Mouse (Mus musculus) R1 (cell line): ENCODE data around the gene Fam3a.
"Not testable (repeated sequence)": the region's sequence is repeated elsewhere in the genome, so short reads cannot be mapped to it uniquely, and the experiment has no call there.

Experiments used
- DNase-seq: peaks from one replicate; pipeline ENCODE4 v3.0.0-alpha.2; 2018; ENCODE audit warnings: low read depth, low spot score

Fam3a gene

DNA sequence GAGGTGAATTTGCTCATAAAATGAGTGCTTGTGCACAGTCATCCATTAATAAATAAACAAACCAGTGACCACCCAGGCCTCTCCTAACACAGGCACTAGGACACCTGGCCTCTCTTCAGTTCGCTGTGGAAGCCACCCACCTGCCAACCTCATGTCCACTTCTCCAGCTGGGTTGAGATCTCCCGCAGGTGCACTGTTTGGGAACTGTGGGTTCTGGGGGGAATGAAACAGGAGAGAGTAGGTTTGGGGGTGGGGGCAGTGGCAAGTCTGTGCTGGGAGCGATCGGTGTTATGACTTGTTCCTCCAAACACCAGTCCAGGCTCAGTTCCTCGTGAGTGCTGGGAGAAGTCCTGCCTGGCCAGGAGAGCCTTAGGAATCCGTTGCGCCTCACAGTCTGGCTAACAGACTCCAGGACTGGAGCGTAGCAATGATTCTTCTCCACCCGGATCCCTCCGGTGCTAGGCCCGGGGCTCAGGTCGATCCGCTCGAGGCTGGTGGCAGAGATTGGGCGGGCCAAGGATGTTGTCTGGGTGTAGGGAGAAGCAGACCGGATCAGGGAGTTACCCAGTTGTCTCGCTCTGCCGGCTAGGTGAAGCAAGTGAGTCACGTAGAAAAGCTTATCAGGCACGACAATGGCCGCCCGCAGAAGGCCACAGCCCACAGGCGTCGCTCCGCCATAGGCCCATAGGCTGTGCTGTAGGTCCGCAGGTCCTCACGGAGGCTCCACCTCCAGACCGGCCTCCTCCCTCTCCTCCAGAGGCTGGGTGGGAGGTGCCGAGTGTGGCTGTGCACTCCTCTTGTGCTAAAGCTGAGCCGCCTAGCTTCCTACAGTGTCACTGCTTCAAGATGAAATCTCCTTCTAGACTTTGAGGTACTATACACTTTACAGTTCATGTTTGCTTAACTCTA is at the start of gene Fam3a, which contains the start of gene Ikbkg:
Gene Fam3a, minus strand, starts transcription at position 738 of the 909 bp plus-strand sequence.
Gene Ikbkg, plus strand, starts transcription at position 756 of the 909 bp plus-strand sequence.
- DNase-seq, result peak; percentile 92

DNA sequence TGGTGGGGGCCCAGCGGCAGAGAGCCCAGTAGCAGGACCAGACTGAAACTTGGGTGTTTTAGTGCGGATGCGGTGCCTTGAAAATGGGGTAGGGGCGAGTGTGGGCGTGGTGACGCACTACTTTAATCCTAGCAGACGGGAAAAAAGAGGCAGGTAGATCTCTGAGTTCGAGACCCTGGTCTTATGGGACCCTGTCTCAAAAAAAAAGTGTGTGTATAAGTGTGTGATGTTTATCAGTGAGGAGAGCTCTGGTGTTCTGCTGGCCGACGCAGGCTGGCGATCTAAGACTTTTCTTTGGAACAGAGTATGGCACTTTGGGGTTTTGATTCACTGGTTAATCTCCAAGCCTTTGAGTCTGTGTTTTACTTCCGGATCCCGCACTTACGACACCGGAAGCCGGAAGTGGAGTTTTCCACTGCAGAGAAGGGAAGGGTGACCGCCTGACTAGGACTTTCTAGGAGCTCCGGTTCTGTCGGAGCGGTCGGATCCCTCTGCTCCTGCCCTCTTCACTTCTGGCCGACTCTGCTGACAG is 36.3 kb upstream of the Fam3a start:
- DNase-seq, result peak; percentile 91

DNA sequence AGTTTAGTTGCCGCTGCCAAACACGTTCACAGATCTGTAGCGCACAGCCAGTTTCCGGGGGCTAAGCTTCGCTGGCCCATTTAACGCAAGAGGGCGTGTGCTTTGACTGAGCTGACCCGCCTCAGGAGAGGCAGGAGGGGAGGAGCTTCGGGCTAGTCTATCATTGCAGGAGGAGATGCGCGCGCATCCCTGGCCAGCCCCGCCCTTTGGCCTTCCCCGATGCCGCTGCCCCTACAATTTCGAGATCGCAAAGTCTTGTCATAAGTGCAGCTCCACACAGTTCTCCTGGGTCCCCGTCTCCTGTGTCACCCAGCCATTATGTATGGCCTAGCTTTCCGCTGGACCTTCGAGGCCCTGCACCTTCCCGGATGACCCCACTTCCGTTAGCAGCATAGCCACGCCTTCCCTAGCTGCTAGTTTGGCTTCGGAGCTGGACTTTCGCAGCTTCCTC is 35.8 kb upstream of the Fam3a start, which contains the start of gene G6pdx:
Gene G6pdx, minus strand, starts transcription at position 369 of the 451 bp plus-strand sequence.
- peak; percentile 91 for DNase-seq

DNA sequence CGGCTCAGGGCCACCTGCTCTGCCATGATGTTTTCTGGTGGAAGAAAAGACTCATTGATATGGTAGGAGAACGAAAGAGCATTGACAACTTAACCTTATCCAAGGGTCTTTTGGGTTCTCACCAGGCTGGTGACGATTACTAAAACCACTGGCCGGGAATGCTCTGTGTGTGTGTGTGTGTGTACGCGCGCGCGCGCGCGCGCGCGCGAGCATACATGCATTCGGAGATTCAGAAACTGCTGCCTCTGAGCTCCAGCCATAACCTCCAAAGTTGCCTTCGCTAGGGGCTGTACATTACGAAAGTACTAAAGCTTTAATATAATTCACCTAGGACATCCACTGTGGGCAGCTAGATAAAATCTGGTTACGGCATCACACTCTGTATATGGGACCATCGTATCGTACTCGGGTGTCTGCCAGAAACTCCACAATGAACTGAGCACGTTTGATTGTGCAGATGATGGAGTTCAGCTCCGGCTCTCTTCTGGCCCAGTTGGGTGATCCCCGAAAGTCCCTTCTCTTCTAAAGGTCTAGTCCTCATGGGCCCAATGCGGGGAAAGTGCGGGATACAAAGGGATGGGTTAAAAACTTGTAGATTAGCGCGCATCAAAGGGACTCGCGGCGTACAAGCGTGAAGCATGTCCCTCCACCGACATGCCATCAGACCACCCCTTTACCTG is 35.2 kb upstream of the Fam3a start:
- peak; percentile 12 for DNase-seq

DNA sequence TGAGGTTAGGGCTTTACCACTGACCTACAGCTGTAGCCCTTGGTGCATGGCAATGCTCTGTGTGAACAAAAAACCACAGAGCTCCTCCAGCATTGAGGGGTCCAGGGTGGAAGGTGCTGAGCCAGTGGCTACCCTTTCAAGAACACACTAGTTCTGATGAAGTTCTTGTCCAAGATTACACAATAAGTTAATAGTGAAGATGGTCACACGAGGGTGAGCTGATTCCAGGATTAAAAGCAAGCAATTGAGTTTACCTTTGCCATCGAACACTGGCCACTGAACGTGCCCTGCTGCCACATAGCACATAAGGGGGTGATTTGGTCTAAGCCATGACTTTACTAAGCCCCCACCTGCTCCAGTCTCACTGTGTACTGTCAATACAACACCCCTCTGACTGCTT is 34.0 kb upstream of the Fam3a start:
- no peak for DNase-seq

DNA sequence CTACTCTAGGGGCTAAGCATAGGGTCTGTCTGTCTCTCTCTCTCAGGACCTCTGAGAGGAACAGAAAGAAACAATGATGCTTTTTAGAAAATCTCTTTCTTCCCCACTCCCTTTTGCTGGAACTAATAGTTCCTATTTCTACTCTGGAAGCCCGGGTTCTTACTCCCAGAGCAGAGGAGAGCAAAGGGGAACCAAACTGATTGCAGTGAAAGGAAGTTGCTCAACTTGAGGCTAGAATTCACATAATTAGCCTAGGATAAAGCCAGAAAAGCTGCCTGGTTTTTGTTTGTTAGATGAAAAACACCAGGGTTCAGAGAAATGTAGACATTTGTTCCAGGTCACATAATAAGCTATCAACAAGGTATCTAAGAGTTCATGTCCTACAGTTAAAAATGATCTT is 33.2 kb upstream of the Fam3a start:
- no peak for DNase-seq

DNA sequence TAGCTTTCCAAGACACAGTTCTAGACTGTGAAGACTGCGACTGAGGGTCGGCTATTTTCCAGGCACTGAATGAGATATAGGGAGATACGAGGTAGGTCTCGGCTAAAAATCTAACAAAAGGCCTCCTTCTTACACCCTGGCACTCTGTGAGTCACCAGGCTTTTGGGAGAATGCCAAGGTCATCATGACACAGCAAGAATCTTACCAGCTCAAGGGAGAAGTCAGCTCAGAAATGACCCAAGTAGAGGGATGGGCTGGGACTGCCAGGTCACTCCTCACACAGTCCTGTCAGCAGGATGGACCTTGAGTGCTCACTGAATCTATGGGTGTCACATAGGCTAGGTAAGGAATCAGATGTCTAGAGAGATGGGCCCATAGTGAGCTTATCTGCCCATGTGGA is 32.1 kb upstream of the Fam3a start:
- DNase-seq, result peak; percentile 7

DNA sequence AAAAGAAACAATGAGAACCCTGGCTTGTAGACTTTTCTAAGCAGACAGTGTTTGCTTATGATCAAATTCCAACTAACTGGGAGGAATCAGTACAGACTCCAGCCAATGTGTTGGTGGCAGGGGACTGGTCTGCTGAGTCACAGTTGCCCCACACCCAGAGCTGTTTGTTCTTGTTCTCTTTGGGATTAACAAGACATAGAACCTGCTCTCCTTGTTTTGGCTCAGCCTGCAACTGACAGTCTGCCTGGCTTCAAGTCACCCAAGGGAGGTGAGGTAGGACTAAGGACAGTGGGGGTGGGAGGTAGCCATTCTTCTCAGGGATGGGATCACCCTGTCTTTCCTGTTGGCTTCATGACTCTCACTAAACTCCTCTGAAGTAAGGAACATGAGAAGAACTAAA is 31.4 kb upstream of the Fam3a start:
- DNase-seq, result peak; percentile 1

DNA sequence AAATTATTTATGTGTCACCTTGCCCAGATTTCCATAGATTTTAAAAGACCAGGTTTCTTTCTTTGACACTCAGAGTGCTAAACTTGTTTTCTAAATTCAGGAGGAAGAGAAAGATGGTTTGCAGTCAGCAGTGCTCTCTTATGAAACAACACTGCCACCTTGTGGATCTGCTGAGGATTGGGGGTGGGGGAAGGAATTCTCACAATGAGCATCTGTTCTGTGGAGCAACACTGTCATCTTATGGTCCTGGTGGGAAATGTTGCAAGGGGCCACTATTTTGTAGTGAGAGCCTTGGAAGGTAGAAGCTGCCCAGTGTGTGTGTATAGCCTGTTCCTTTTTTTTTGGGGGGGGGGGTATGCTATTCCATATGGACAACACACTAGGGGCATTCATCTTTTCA is 20.3 kb upstream of the Fam3a start:
- DNase-seq, result peak; percentile 66

DNA sequence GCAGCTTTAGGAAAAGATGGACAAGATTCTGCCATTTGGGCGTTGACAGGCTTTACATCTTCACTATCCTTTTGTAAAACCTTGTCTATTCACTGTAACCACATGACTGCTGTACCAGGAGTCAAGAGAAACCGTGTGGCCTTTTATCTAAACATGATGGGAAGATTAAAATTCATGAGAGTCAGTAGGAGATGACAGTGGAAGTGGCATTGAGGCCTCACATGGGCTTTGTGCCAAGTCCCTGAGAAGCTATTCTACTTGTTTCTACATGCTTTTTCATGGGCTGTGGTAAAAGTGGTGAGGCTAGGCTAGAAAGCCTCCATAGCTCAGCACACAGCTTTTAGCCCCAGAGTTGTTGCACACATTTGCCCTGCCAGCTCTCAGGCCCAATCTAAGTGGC is 15.3 kb upstream of the Fam3a start:
- no peak for DNase-seq

DNA sequence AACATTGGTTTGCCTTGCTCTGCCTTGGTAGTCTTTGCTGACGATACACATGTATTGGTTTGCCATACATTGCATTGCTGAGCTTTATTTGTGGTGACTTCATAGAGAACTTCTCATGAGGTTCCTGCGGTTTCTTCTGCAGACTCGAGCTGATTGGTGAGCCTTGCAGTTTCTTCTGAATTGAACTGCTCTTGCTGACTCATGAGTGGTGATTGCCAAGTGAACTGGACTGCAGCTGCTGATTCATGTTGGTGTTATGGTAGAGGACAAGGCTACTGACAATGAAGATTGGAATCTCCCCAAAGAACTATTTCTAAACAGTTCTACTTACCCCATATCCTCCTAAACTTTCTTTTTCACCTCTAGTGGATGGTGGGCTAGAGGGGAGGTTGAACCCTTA is 7.1 kb upstream of the Fam3a start:
- no peak for DNase-seq

DNA sequence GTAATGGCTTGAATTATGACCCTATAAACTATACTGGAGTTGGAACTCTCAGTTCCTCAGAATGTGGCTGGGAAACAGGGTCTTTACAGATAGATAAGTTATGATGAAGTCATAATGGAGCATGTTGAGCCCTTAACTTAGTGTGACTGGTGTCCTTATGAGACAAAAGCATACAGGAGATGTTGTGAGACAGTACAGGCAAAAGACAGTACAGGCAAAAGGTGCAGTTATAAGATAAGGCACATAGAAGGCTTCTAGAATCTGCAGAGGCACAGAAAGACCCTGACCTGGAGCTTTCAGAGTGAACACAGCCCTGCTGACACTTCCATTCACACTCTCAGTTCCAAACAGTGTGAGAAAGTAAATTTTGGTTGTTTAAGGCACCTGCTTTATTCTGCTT is 4.9 kb downstream of the Fam3a start:
- DNase-seq, result no peak

DNA sequence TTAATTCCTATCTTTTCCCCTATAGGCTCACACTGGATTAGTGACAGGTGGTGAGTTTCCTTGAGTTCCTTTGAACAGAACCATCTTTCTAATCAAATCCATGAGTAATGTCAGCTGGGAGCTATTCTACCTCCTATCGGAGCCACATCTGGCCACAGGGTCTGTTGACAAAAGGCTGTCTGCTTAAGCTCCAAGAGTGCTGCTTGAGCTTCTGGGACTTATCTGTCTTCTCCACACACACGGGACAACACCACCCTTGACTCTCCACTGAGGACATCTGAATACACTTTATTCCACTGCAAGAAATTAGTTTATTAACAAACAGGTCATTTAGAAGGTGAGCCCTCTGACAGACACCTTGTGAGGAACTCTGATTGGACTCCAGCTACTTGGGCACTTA is 8.6 kb downstream of the Fam3a start:
- DNase-seq, result no peak

DNA sequence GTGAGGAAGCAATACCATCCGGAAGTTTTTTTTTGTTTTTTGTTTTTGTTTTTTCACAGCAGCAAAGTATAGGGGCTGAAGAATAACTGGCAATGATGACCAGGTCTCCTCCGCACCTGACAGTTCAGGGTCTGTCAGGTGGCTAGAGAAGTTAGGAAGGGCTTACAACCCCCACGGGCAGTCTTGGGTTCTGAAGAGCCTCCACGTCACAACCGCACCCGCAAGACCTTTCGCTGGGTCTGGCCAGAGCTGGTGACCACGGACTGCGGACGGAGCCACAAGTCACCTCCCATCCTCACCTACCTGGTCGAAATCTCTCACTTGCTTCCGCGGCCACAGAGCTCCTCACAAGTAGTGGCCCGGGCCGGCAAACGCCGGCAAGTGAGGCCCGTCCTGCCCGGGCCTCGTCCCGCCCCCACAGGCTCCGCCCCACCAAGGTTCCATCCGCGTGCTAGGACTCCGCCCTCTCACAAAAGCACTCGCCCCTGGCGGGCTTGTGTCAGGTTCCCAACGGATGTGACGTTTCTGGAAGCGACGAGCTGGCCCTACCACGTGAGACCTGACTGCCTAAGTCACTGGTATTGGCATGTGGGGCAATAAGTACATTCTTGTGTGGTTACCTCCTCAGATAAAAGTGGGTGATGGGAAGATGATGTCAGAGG is 20.1 kb downstream of the Fam3a start, which contains the start of the genes Ubl4a and Slc10a3:
Gene Ubl4a, minus strand, starts transcription at position 331 of the 662 bp plus-strand sequence.
Gene Slc10a3, minus strand, starts transcription at position 462 of the 662 bp plus-strand sequence.
- DNase-seq, result peak; percentile 94

DNA sequence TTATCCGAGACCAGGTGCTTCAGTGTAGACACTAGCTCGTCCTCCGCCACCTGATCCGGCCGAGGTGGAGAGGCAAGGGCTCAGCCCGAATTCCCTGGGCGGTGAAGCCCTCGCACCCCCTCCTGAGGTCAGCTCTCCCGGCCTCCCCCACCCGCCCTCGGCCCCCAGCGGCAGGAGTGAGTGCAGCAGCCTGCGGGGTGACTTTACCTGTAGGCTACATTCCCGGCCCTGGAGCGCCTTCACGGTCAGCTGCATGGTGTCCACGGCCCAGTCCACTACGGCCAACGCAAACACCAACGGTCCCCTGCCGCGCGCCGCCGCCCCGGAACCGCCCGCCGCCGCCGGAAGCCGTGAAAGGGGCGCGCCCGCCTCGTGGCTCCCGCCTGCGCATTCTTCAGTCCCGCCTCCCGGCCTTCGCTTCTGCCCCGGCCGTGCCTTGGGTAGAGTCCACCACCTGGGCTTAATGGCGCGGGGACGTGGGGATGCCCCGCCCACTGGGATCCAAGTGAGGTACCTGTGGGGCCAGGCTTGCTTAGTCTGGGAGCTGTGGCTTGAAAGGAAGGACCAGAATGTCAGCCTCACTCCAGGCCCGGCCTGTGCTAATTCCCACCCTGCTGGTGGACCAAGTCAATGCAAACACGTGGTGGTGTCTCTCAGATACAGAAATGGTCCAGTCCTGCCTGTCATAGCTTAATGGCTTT is 24.7 kb downstream of the Fam3a start:
- peak; percentile 67 for DNase-seq

DNA sequence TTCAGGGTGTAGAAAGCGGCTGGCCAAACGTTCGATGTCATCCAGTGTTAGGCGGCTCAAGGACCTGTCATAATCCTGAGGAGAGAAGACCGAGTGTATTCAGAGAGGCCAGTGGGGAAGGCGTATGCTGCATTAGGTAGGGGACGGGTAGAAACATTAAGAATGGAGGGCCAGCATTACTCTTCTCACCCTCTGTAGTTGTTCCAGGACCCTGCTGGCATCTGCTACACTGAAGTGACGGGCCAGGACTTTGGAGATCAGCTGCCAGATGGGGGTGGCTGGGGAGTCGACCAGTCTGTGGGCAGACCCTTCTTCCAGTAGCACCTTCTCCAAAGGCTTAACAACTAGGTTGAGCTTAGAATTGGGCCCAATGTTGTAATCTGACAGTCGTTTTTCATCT is 25.6 kb downstream of the Fam3a start:
- no peak for DNase-seq

DNA sequence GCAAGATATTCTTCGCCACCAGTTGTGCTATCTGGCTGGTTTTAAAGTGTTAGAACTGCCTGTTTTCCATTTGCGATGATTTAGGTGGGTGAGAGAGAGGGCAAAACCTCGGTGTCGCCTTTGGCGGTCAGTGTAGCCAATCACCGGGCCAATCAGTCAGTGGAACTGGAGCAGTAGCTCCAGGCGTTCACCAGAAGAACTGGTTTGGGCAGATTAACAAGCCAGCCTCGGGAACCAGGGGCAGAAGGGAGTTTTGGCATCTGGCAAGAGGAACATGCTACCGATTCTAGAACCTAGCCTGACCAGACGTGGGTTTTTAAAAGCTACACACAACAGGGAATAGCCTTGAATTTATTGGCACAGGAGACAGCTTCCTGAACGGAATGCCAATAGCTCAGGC is 33.9 kb downstream of the Fam3a start:
- peak; percentile 33 for DNase-seq

DNA sequence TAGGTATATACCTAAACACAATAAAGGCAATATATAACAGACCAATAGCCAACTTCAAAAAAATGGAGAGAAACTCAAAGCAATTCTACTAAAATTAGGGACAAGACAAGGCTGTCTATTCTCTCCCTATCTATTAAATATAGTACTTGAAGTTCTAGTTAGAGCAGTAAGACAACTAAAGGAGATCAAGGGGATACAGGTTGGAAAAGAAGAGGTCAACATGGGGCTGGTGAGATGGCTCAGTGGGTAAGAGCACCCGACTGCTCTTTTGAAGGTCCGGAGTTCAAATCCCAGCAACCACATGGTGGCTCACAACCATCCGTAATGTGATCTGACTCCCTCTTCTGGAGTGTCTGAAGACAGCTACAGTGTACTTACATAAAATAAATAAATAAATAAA is 36.0 kb downstream of the Fam3a start:
- not testable (repeated sequence) for DNase-seq

DNA sequence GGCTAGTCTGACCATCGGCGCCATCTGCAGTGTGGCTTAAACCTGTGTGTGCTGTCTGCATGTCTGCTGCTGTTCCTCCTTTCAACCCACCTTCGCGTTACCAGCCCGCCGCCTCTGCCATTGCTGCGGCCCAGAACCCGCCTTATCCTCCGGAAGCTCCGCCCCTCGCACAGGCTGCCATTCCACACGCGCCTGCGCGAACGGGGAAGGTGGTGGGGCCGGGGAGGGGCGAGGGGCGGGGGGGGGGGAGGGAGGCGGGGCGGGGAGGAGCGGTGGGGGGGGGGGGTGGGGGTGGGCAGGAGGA is 39.7 kb downstream of the Fam3a start, which contains the start of gene Lage3:
Gene Lage3, minus strand, starts transcription at position 152 of the 304 bp plus-strand sequence.
- peak; percentile 70 for DNase-seq

DNA sequence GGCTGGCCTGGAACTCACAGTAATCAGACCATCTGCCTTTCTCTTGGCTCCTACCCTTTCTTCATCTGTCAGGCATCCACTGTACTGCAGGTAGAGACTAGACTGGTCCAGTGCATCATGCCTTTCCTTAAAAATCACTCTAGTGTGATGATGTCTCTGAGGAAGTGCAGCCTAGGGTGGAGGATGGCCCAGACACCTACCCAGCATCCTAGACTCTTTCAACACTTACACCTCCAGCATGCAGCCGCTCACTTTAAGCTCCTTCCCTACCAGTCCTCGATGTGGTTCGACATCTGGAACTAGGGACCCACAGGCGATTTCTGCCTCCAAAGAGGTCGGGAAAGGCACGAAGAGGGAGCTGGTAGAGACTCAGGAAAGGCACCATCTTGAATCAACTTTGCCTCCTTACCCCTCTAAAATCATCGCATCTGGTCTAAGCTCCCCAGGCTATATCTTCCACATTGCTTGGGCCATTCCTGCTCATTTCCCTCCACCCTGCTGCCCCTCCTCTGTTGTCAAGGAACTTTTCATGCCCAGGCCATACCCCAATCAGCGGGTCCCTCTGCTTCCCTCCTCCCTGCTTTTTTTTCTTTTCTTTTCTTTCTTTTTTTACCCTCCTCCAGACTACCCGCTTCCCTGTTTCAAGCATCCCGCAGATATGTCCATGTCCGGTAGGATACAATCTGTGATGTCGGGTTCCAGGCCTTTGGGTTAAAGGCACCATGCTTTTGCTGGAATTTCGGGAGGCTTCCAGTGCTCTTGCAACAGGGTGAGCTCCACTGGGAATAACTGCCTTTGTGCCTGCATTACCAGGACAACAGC is 40.2 kb downstream of the Fam3a start:
- DNase-seq, result peak; percentile 26
